Mouse (Mus musculus): ENCODE measurements around the gene Tomm40l.
A peak's percentile ranks its signal among the peaks of the same experiment; 100 is the strongest.
"Not testable (repeated sequence)": the region's sequence is repeated elsewhere in the genome, so short reads cannot be mapped to it uniquely, and the experiment has no call there.

Gene Tomm40l

DNA sequence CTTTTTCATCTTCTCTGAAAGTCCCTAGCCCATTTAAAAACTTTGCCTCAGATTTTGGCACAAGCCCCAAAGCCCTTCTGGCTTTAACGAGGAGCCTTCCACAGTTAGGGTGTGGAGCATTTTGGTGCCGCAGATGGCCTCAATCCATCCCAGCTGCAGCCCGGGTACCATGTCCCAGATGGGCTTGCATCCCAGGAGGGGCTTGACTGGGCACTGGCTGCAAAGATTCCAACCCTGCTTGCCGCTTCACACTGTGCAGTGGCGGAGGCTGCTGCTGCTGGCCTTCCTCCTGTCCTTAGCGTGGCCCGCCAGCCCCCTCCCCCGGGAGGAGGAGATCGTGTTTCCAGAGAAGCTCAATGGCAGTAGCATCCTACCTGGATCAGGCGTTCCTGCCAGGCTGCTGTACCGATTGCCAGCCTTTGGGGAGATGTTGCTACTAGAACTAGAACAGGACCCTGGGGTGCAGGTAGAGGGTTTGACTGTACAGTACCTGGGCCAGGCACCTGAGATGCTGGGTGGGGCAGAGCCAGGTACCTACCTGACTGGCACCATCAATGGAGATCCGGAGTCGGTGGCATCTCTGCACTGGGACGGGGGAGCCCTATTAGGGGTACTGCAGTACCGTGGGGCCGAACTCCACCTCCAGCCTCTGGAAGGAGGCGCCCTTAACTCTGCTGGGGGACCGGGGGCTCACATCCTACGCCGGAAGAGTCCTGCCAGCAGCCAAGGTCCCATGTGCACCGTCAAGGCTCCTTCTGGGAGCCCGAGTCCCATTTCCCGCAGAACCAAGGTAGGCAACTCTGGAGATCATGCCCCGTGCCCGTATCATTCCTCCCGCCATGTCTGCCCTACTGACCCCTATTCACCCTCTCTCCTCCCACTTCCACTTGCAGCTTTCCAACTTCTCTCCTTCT is 28.6 kb upstream of the Tomm40l start, which contains the start of gene Ndufs2:
TSS of gene Ndufs2 (minus strand) at position 709 of the 914 bp plus-strand sequence.
- no peak for DNase-seq (ENCODE audit: low read depth, low spot score)

DNA sequence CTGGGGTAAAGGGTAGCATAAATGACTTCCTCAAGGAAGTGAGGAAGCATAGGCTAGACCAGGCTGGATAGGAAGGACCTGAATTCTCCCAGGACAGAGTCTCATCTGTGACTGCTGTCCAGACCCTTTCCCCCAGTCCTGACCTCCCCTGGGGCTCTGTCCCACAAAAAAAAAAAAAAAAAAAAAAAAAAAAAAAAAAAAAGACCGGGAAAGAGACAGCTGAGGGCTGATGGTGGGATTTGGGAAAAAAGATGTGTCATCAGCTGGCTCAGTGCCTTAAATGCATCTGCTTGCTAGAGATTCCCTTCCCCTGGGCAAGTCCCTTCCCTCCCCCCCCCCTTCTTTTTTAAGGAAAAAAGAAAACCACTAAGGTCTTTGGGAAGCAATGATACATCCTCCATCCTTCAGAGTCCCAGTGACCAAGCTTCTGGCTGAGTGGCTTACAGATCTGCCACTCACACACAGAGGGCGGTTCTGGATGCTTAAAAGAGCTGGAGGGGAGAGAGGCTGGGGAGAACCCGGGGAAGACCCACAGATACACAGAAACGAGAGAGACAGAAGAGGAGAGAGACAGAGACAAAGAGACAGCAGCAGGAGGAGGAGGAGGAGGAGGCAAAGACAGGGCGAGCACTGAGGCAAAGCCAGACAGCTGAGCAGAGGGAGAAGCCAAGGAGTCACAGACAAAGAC is 27.7 kb upstream of the Tomm40l start, which contains the start of gene Adamts4:
TSS of gene Adamts4 (plus strand) at position 509 of the 688 bp plus-strand sequence.
- no peak for DNase-seq (ENCODE audit: low read depth, low spot score)

DNA sequence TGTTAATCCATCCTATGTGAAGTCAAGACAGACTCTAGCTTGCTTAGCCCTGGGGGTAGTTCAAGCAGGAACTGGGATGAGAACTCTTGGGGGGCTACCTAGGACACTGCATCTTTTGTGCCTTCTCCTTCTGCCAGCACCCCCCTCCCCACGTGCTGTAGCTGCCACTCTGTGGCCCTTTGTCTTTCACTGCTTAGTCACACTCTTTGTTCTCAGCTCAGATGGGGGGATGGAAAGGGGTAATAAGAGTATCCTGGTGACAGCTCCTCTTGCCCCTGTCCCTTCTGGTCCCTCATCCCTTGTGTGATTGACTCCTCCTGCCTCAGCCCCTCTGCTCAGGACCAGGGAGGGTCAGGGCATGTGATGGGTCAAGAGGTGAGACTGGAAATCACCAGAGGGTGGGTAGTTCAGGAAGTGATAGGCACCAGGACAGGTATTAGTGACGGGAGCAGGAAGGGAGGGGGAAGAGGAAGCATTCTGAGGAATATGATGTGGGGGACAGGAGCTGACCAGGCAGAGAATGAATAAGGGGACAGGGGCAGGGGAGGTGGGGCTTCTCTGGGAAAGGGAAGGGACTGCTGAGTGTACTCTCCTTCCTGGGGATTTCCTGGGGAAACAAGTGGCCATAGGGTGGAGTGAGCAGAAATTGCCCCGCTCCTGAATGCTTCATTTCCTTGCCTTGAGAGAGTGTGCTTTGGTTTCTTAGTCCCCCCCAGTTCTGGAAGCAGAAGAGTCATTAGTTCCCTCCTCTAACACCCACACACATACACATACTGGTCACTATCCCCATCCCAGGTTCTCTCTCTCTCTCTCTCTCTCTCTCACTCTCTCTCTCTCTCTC is 26.3 kb upstream of the Tomm40l start:
- DNase-seq (ENCODE audit: low read depth, low spot score): no peak

DNA sequence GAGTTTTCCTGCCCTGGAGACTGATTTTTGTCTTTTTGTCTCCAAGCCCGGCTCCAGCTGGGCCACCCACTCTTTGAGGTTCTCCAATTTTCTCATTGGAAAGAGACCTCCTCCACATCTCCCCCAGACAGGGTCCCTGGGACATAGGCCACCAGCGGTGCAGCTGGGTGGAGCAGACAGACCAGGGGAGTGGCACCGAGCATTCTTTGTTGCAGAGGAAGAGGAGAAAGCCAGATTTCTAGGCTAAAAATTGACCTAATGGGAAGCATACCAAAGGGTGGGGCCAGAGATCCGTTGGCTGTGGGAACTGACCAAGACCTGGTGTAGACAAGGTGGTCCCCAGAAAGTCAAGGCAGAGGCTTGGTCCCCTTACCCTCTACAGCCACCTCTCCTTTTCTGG is 25.6 kb upstream of the Tomm40l start:
- DNase-seq (ENCODE audit: low read depth, low spot score): no peak

DNA sequence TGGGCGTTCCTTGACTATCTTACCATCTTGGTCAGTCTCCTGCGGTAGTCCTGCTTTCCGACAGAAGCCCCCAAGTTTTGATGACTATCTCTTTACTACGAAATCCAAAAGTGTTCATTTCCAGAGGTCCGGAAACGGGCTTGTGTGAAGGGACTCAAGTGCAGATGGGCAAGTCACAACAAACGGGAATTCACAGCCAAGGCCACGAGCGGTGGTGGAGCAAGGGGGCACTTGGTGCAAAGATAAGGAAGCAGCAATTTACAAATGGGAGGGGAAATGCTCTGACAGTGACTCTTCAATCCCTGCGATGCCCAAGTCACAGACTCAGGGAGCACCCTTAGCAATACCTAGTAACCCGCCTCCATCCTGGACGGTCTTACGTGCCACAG is 25.1 kb upstream of the Tomm40l start:
- no peak for DNase-seq (ENCODE audit: low read depth, low spot score)

DNA sequence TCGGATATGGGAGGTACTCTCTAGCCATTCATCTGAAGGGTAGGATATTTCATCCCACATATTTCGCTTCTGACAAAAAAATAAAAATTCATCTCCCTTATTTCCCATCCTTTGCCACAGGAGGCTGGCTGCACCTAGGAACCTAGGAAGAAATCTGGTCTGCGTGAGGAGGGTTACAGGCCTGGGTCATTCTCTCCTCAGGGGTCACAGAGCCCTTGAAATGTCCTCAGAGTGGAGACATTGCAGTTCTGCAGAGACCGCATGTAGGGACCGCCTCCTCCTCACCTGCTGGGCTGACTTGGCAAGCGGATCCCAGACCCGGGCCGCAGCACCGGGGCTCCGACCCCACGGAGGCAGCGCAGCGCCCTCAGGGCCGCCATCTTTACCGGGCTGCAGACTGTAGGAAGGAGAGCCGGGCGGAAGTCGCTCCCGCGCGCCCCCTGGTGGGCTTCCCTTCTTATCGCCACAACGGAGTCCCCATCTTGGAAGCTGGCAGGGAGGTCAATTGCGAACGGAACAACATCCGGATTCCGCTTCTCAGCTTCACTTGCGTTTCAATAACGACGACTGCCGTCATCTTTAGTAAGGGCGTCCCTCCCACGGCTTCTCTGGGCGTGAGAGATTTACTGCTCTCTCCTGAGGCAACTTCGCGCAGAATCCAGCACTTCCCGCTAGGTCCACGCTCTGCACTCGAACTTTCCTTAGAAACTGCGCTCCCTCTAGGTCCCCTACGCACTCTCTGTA is 24.6 kb upstream of the Tomm40l start:
- peak; percentile 98 for DNase-seq (ENCODE audit: low read depth, low spot score)

DNA sequence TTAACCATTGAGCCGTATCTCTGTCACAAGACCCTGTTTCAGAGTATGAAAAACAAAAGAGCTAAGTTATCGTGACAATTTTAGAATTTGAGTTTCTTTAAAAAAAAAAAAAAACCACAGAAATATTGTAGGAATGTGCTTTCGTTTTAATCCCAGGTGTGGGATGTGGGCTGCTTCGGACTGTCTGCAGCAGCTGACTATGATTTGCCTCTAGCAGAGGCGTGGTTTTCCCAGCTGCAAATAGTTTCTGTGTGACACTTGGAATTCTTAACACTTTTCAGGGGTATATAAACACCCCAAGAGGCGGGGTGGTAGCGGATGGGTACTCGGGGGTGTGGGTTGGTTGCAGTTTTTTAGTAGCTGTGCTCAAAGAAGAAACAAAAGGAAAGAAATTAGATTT is 23.0 kb upstream of the Tomm40l start:
- DNase-seq (ENCODE audit: low read depth, low spot score): no peak

DNA sequence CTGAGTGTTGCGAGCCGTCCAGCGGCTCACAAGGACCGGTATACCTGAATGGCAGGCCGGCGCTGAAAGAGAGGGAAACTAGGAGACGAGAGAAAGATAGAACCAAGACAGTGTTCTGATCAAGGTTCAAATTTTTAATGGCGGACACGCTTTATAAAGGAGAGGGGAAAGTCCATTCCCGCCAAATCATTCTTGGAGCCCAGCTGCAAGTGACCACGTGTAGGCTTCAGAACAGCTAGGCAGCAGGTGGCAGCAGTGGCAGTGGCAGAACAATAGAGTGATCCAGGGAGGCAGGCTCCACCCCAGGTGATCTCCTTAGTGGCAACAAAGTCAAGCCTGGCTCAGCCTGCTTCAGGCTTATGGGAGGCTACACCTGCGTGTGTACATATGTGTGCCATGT is 19.6 kb upstream of the Tomm40l start:
- DNase-seq (ENCODE audit: low read depth, low spot score): not testable (repeated sequence)

DNA sequence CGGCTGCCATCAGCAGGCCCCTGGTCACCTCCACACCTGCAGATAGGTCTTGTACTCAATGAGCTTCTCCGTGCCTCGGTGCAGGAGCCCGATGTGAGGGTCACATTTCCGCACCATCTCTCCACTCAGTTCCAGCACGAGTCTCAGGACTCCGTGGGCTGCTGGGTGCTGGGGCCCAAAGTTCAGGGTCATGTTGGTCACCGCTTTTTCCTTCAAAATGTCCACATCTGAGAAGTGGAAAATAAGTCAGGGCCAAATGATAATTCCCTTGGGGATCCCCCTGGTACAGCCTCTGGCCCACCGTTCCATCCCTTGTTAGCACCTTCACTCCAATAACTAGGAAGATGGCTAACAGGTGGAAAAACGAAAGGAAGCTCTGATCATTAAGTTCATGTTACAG is 18.6 kb upstream of the Tomm40l start:
- DNase-seq (ENCODE audit: low read depth, low spot score): no peak

DNA sequence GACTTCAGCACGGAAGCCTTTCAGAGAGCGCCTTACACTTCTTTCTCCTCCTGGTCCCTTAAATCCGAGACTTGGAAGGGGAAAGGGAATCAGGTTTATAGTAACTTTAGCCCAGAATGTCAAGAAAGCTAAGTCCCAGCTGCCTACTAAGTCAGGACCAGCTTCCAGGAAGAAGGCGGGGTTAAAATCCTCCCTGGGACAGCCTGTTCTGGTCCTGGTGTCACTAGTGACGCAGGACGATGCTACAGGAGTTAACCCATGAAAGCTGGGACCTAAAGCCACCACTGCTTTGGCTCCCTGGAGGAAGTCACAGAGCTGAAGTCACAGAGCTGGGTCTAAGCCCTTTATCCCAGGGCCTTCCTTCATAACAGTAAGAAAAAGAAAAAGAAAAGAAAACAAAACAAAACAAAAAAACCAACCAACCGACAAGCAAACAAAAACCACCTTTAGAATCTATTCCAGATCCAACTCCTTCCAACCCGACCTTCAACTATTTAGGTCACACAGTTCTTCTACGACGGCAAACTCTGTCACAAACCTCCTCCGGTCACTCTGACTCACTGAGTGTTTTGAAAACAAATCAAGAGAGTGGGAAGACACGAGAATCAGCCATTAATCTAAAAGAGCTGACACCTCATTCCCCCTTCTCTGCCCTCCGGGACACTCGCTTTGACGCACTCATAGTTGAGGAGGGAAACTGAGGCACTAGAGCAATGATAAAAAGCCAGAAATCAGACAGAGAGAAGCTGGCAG is 17.9 kb upstream of the Tomm40l start:
- no peak for DNase-seq (ENCODE audit: low read depth, low spot score)

DNA sequence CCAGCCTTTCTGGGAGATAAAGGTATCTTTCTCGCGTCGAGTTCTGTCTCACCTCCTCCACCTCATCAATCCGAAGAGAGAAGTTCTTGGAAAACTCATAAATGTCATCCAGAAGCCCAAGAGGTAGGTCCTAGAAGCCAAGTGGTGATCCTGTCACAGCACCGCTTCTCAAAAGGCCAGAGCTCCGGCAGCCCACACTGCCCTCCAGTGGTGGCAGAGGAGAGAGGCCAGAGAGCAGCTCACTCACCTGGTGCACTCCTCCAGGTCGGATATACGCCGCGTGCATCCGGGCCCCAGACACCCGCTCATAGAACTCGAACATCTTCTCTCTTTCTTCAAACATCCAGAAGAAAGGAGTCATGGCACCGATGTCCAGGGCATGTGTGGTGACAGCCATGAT is 16.1 kb upstream of the Tomm40l start:
- DNase-seq (ENCODE audit: low read depth, low spot score): peak; percentile 62

DNA sequence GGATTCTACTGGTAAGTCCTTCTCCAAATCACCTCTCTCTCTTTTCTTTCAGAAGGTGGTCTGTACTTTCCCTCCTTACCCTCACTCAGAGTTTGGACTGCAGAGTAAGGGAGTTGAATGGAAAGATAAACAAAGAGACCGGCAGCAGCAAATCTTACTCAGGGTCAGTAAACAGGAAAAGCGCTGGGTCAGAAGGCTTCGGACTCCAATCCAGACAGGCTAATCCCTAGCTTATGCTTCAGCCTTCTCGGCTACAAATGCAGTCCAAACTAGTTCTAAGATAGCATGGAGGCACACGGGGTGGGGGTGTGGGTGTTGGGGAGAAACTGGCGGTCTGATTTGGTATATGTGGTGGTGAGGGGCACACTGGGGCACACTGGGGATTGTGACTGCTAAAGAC is 15.1 kb upstream of the Tomm40l start:
- DNase-seq (ENCODE audit: low read depth, low spot score): peak; percentile 61

DNA sequence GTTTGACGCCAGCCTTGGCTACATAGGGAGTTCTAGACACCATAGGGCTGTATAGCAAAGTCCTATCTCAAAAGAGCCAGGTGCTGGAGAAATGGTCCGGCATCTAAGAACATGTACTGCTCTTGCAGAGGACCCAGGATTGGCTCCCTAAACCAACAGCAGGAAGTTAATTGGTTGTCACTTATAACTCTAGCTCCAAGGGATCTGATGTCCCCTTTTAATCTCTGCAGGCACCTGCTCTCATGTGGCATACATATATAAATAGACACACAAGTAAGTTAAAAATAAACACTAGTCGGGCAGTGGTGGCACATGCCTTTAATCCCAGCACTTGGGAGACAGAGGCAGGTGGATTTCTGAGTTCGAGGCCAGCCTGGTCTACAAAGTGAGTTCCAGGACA is 13.5 kb upstream of the Tomm40l start:
- no peak for DNase-seq (ENCODE audit: low read depth, low spot score)

DNA sequence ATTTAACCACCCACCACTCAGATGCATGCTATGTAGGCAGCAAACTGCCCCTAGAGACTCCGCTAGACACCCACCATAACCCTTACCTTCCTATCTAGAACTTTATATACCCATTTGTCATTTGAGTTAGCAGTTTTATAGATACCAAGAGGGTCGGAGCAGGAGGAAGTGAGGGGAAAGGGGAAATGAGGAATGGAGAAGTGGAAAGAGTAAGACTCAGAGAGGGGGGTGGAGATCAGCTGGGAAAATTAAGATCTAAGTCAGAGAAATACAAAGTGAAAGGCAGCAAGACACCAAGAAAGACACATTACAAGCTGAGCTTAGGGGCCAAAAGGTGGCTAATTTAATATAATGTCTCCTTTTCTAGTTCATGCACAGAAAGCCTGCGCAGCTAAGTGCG is 12.2 kb upstream of the Tomm40l start:
- DNase-seq (ENCODE audit: low read depth, low spot score): no peak

DNA sequence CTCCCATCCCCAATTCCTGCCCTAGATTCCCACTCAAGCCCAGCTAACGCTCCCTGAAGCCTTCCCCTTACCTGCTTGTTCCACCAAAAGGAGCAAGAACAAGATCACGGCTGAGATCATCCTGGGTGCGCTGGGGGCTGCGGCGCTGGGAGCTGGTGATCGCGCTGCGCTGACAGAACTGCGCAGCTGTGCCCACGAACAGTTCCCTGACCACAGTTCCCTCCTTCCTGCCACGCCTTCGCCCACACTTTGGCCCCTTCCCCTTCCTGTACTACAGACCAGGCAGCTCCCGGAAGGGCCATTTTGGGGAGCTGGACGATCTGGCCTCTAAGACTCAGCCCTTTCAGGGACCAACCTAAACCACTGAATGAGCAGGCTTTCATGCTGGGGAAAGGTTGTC is 11.8 kb upstream of the Tomm40l start, which contains the start of gene Fcer1g:
TSS of gene Fcer1g (minus strand) at position 240 of the 400 bp plus-strand sequence.
- DNase-seq (ENCODE audit: low read depth, low spot score): no peak

DNA sequence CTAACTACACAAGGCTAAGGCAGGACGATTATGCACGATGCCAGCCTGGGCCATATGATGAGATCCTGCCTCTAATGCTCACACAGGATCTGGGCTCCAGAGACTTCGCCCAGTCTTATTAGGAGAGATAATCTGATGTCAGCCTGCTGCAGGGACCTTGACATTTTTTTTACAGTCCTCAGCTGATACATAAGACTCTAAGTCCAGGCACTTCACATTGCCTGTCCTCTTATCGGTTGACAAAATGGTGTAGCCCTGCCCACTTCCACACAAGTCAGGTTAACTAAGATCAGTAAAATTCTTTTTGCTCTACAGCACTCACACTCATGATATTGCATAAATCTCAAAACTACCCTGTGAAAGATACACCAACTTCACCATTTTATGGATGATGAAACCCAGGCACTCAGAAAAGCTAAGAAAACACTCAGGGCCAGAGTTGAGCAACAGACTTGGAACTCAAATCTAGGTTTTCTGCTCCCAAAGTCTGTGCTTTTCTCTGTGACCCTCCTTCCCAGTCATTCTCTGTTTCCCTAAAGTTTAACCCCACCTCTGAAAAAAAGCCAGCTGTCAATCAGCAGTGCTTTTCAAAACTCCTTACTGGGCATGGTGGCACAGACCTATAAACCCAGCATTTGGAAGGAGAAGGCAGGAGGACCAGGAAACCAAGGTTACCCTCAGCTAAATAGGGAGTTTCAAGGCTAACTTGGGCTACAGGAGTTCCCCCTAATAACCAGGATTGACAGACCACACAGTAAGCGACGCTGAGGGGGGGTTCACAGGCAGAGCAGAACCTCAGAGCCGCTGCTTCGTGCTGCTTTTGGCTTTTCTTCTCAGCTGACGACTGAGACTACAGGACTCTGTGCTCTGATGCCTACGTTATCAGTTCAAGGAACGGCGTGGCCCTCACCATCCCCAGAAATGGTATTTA is 10.8 kb upstream of the Tomm40l start:
- no peak for DNase-seq (ENCODE audit: low read depth, low spot score)

DNA sequence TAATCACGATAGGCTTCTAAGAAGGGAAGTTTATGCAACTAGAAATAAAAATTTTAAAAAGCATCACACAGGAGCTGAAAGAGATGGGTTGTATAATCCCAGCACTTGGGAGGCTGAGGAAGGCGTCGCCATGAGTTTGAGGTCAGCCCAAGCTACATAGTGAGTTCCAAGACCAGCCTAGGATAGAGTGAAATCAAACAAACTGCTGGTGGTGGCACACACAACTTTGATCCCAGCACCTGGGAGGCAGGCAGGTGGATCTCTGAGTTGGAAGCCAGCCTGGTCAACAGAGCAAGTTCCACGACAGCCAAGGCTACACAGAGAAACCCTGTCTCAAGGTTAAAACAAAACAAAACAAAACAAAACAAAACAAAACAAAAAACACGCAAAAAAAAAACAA is 10.0 kb upstream of the Tomm40l start:
- DNase-seq (ENCODE audit: low read depth, low spot score): no peak

DNA sequence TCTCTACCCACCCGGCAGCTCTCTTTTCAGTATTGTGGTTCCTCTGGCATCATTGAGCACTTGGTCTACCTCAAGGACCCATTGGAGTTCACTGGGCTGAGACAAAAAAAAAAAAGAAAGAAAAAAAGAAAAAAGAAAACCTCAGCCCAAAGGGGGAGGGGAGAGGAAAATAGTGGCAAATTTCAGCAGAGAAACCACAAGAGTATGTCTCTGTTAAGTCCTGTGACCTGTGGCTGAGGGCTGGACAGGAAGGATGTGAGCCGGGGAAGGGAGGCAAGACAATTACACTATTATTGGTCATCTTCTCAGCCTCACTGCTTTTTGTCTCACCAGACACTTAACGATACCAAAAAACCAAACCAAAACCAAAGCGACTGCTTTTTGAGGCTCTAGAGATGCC is 9.5 kb upstream of the Tomm40l start:
- DNase-seq (ENCODE audit: low read depth, low spot score): no peak

DNA sequence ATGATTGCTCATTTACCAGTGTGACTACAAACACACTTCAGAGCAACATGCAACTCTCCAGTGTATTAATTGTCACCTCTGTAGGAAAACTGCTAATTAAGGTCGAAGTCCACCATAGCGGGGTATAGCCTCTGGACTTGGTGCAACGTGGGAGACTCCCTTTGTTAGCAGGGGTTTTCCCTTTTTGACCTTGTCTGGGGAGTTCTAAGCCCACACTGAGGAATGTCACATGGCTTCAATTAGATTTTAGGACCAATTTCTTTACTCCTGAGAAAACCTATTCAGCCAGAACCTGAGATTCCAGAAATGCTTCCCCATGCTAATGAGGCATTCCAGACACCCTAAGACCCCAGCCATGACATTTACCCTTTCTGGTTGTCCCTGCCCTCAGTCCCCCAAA is 7.9 kb upstream of the Tomm40l start:
- no peak for DNase-seq (ENCODE audit: low read depth, low spot score)
